Mouse (Mus musculus) C2C12 (cell line): ENCODE results near the gene Cntnap2.

Source experiments
- MAX ChIP-seq: IDR thresholded peaks from one replicate; pipeline ENCODE4 v1.6.1; 2011; ENCODE audit warnings: mild to moderate bottlenecking, control low read depth
- MYOD1 ChIP-seq: IDR thresholded peaks from one replicate; pipeline ENCODE4 v1.6.1; 2011; ENCODE audit warnings: low read depth; ENCODE audit not compliant: control insufficient read depth, insufficient read length

- TF ChIP-seq MYOD1 (no peak), MAX (no peak)
Measured at GRCm38 (mm10) chr6:45345396-45345795, 286.2 kb downstream of the Cntnap2 start.
